In the genomic region with DNA sequence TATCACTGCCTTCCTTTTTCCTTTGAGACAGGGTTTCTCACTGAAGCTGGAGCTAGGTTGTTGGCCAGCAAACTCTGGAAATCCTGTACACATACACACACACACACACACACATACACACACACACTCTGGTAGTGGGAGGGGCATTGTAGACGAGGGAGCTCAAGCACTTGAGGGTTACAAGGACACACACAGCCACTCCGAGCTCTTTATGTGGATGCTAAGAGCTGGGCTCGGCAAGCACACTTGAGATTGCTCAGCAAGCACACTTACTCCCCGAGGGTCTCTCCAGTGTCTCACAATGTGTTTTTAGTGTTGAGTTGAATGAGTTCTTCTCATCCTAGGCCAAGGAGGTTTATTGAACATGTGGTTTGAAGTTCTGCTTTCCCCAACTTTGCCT, we compare ENCODE assay signal across 18 mouse cellular contexts.
DNase-seq lines count a peak whose midpoint lies in the region; ATAC-seq lines count a peak whose summit lies in the region.
"Had no signal": no experiment of that assay in that cellular context is flagged by ENCODE, and none has a peak within 500 bp of the region (broad histone marks: within the 10 kb centered on the region; RNA-seq: fewer than 3 reads in every experiment).

No protein-coding gene starts in this region.

- no peaks in the 10 kb centered on the region for H3K36me3 ChIP-seq in heart, embryonic 11.5 days (ENCODE audit: control insufficient read depth, insufficient read depth, low read length)
- no peaks in the 10 kb centered on the region for H3K36me3 ChIP-seq in lung, embryonic 16.5 days (ENCODE audit: control insufficient read depth, insufficient read depth, low read length)
- no peaks in the 10 kb centered on the region for H3K36me3 ChIP-seq in hindbrain, embryonic 16.5 days (ENCODE audit: control insufficient read depth, insufficient read depth, low read length)
- H3K36me3 ChIP-seq: heart, embryonic 12.5 days; hindbrain, embryonic 10.5 days; hindbrain, embryonic 15.5 days had no signal

- no peaks in the 10 kb centered on the region for H3K9me3 ChIP-seq in heart, embryonic 11.5 days (replicated peaks; ENCODE audit: control insufficient read depth, low read length)
- H3K9me3 ChIP-seq in lung, embryonic 16.5 days (ENCODE audit: control insufficient read depth, low read length), result no peaks in the 10 kb centered on the region
- H3K9me3 ChIP-seq in hindbrain, embryonic 16.5 days (ENCODE audit: control insufficient read depth, low read length), result no peaks in the 10 kb centered on the region
- H3K9me3 ChIP-seq: heart, embryonic 12.5 days; hindbrain, embryonic 10.5 days; hindbrain, embryonic 15.5 days had no signal

- H3K4me2 ChIP-seq in heart, embryonic 11.5 days, result no peak overlapping the region
- no peak overlapping the region for H3K4me2 ChIP-seq in lung, embryonic 16.5 days (ENCODE audit: low read depth, low read length)
- H3K4me2 ChIP-seq in hindbrain, embryonic 16.5 days (ENCODE audit: low read length), result no peak overlapping the region
- H3K4me2 ChIP-seq: heart, embryonic 12.5 days; hindbrain, embryonic 15.5 days had no signal

- H3K27me3 ChIP-seq in heart, embryonic 11.5 days (ENCODE audit: control insufficient read depth, insufficient read depth, low read length), result no peaks in the 10 kb centered on the region
- peaks cover 9% of the 10 kb centered on the region for H3K27me3 ChIP-seq in lung, embryonic 16.5 days (ENCODE audit: control insufficient read depth, insufficient read depth, low read depth, low read length)
- no peaks in the 10 kb centered on the region for H3K27me3 ChIP-seq in hindbrain, embryonic 16.5 days (replicated peaks; ENCODE audit: control insufficient read depth, insufficient read depth, low read length)
- H3K27me3 ChIP-seq: heart, embryonic 12.5 days; hindbrain, embryonic 15.5 days had no signal

- 42% methylated on average over 4 of the region's 4 CpGs for WGBS in heart, embryonic 11.5 days (ENCODE audit: insufficient replicate concordance)
- 39% methylated on average over 4 of the region's 4 CpGs for WGBS in lung, embryonic 16.5 days
- WGBS in hindbrain, embryonic 16.5 days, result 79% methylated on average over 4 of the region's 4 CpGs

- H3K4me3 ChIP-seq in heart, embryonic 11.5 days (ENCODE audit: low read depth, low read length), result no peak overlapping the region
- H3K4me3 ChIP-seq in lung, embryonic 16.5 days (ENCODE audit: low read length), result no peak overlapping the region
- H3K4me3 ChIP-seq in hindbrain, embryonic 16.5 days (ENCODE audit: low read length), result no peak overlapping the region
- H3K4me3 ChIP-seq: heart, embryonic 12.5 days; hindbrain, embryonic 10.5 days; hindbrain, embryonic 15.5 days had no signal

- H3K9ac ChIP-seq in heart, embryonic 11.5 days (ENCODE audit: low read depth, low read length), result no peak overlapping the region
- H3K9ac ChIP-seq in lung, embryonic 16.5 days (ENCODE audit: low read length), result no peak overlapping the region
- no peak overlapping the region for H3K9ac ChIP-seq in hindbrain, embryonic 16.5 days (ENCODE audit: low read depth, low read length)
- H3K9ac ChIP-seq: heart, embryonic 12.5 days; hindbrain, embryonic 15.5 days had no signal

- DNase-seq in heart, adult 11 months, result peak; percentile 89
- DNase-seq in lung, adult 18-20 months, result peak; percentile 61 to 67
- DNase-seq in lung, postnatal 25 days (ENCODE audit: low spot score), result peak; percentile 67
- no peak for DNase-seq in yolk sac, embryonic 10.5 days (ENCODE audit: low spot score)
- no peak for DNase-seq in gastrocnemius, postnatal 10 days
- DNase-seq: adrenal gland, postnatal 10 days; cerebellum, adult 11-12 months; cerebellum, adult 9-10 months; cerebellum, postnatal 25 days; gastrocnemius, postnatal 14 days had no signal

- ATAC-seq in heart, embryonic 11.5 days (replicated peaks; ENCODE audit: insufficient number of reproducible peaks, low FRiP score, low TSS enrichment), result no peak
- ATAC-seq in lung, embryonic 16.5 days (ENCODE audit: low read depth), result peak; percentile 97
- no peak for ATAC-seq in hindbrain, embryonic 16.5 days
- ATAC-seq: forebrain, embryonic 14.5 days; inflammation-experienced regulatory T-cells, adult 6 months had no signal

- no peaks in the 10 kb centered on the region for H3K4me1 ChIP-seq in heart, embryonic 11.5 days (ENCODE audit: control insufficient read depth, insufficient read depth, low read length)
- H3K4me1 ChIP-seq in lung, embryonic 16.5 days (replicated peaks; ENCODE audit: control insufficient read depth, insufficient read depth, low read length), result peaks cover 9% of the 10 kb centered on the region
- H3K4me1 ChIP-seq in hindbrain, embryonic 16.5 days (ENCODE audit: control insufficient read depth, insufficient read depth, low read depth, low read length), result no peaks in the 10 kb centered on the region
- H3K4me1 ChIP-seq: hindbrain, embryonic 10.5 days; hindbrain, embryonic 15.5 days had no signal

- no peak overlapping the region for H3K27ac ChIP-seq in heart, embryonic 11.5 days (ENCODE audit: low read depth, low read length)
- H3K27ac ChIP-seq in lung, embryonic 16.5 days (ENCODE audit: low read length), result no peak overlapping the region
- H3K27ac ChIP-seq in hindbrain, embryonic 16.5 days (ENCODE audit: low read depth, low read length), result no peak overlapping the region
- H3K27ac ChIP-seq: hindbrain, embryonic 10.5 days; hindbrain, embryonic 15.5 days had no signal

Comparison
In these comparisons a context has a peak if more than half of its experiments do, and no peak if none do; other contexts are left out.
1. DNase-seq: peak in heart, adult 11 months (single experiment), lung, adult 18-20 months (2 of 2) and lung, postnatal 25 days (single experiment); none in yolk sac, embryonic 10.5 days (single experiment) and gastrocnemius, postnatal 10 days (single experiment).